Mouse (Mus musculus) forebrain, postnatal 0 days (tissue): ENCODE measurements around the gene Cdh26. TPM values are rescaled to one million over a fixed set of nuclear protein-coding genes. Genes with fewer than 3 reads are reported as not detected.

ENCODE experiments used
- ATAC-seq: fragments of 200-750 bp; cut with Nextera tagmentation; 2 replicates; pipeline ENCODE4 v1.8.0; 2017; ENCODE audit warnings: mild to moderate bottlenecking, moderate library complexity
- DNase-seq: peaks from one replicate; pipeline ENCODE4 v3.0.0-alpha.2; 2015
- H3K27ac ChIP-seq: fragments of 300-500 bp; sonication (generic); 2 replicates; pipeline ENCODE4 v1.5.1; 2014; ENCODE audit warnings: low read depth, mild to moderate bottlenecking, antibody characterized with exemption, low read length, moderate library complexity, mixed read lengths
- H3K27me3 ChIP-seq: fragments of 300-500 bp; sonication (generic); 2 replicates; pipeline ENCODE4 v1.6.1; 2014; ENCODE audit warnings: mild to moderate bottlenecking, low read length, mixed read lengths; ENCODE audit not compliant: insufficient read depth
- H3K36me3 ChIP-seq: fragments of 300-500 bp; sonication (generic); 2 replicates; pipeline ENCODE4 v1.6.1; 2014; ENCODE audit warnings: mild to moderate bottlenecking, moderate library complexity; ENCODE audit not compliant: insufficient read depth
- H3K4me1 ChIP-seq: fragments of 300-500 bp; sonication (generic); 2 replicates; pipeline ENCODE4 v1.6.1; 2014; ENCODE audit warnings: antibody characterized with exemption; ENCODE audit not compliant: insufficient read depth
- H3K4me2 ChIP-seq: fragments of 300-500 bp; sonication (generic); 2 replicates; pipeline ENCODE4 v1.6.1; 2014; ENCODE audit warnings: low read depth, mild to moderate bottlenecking, moderate library complexity
- H3K4me3 ChIP-seq: fragments of 300-500 bp; sonication (generic); 2 replicates; pipeline ENCODE4 v1.5.1; 2014; ENCODE audit warnings: low read depth, low read length, mixed read lengths
- H3K9ac ChIP-seq: fragments of 300-500 bp; sonication (generic); 2 replicates; pipeline ENCODE4 v1.6.1; 2014; ENCODE audit warnings: mild to moderate bottlenecking
- H3K9me3 ChIP-seq: fragments of 300-500 bp; sonication (generic); 2 replicates; pipeline ENCODE4 v1.6.1; 2016; ENCODE audit warnings: low read length
- CTCF ChIP-seq: sonication (generic); IDR thresholded peaks from 2 replicates; pipeline ENCODE4 v1.5.1; 2016; ENCODE audit warnings: antibody characterized with exemption, control low read depth, low read depth
- WGBS: fragments of 180-500 bp; shearing (Covaris S2); extraction: QIAGEN DNeasy Blood & Tissue Kit; methylation state at CpG from one replicate; pipeline ENCODE4 v1.1.7; 2014; 5-methylcytosine and 5-hydroxymethylcytosine counted together
- polyA plus RNA-seq: library from polyadenylated mRNA; unstranded; fragments of >200 nt; fragmentation: Nextera tagmentation; extraction: Ambion mirVana; gene quantifications from 2 replicates; pipeline ENCODE4 v1.2.1, GENCODE M21; 2015
- total RNA-seq: library from RNA; depleted of rRNA; stranded (reverse); fragments of >200 nt; gene quantifications from 2 replicates; pipeline ENCODE4 v1.2.3, GENCODE M21; 2014

Gene Cdh26
- total and polyA plus RNA-seq, 2 experiments from 2014 or later = 0.10 to 0.44 TPM

DNA sequence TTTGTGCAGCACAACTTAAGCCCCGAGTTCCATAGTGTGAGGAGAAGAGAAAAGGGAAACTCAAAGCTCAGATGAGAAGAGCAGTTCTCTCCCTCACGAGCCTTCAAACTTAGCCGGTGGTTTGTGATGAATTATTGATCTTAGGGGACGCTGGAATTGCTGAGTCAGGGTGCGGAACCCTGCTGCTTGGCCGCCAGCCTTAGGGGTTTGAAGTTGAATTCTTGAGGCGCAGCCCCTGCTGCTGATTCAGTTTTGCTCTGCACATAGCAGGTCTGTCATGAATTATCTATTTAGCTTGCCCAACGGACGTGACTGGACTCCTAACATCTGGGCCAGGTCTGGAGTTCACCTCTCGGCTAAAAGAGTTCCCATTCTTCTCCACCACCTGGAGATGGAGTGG, 53.1 kb downstream of the Cdh26 start:
- Histone ChIP-seq H3K27ac (no peak overlapping the region), H3K4me1 (no peaks in the 10 kb centered on the region), H3K4me3 (no peak overlapping the region), H3K4me2 (no peak overlapping the region), H3K27me3 (no peaks in the 10 kb centered on the region), H3K36me3 (no peaks in the 10 kb centered on the region), H3K9ac (no peak overlapping the region), H3K9me3 (no peaks in the 10 kb centered on the region)
- no peak for ATAC-seq
- DNase-seq = no peak
- WGBS = 55% methylated on average over 10 of the region's 10 CpGs
- no peak for TF ChIP-seq CTCF

DNA sequence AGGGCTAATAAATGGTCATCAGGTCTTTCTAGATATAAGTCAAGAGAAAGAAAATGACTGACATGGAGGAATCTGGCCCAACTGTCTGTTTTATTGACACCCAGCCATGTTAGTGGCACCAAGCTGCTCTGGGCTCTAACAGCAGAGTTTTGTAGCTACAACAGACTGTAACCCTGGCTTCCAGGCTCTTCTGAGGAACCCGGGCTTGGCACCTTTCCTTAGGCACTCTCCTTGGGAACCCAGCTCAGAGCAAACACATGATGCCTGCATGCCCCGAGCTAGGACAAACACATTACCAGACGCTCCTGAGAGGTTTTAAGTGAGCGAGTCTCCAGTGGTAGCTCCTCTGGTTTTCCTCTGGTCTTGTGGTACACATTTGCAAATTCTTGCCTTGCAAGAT, 57.9 kb downstream of the Cdh26 start:
- H3K4me1 ChIP-seq = no peaks in the 10 kb centered on the region
- H3K9ac ChIP-seq = no peak overlapping the region
- peak; percentile 50 for DNase-seq
- no peaks in the 10 kb centered on the region for H3K9me3 ChIP-seq
- H3K36me3 ChIP-seq = no peaks in the 10 kb centered on the region
- peak; percentile 65; the same call in 1 of the 2 replicates for ATAC-seq
- no peak overlapping the region for H3K4me2 ChIP-seq
- no peaks in the 10 kb centered on the region for H3K27me3 ChIP-seq
- no peak overlapping the region for H3K27ac ChIP-seq
- 65% methylated on average over 4 of the region's 4 CpGs for WGBS
- no peak overlapping the region for H3K4me3 ChIP-seq
- no peak for TF ChIP-seq CTCF

DNA sequence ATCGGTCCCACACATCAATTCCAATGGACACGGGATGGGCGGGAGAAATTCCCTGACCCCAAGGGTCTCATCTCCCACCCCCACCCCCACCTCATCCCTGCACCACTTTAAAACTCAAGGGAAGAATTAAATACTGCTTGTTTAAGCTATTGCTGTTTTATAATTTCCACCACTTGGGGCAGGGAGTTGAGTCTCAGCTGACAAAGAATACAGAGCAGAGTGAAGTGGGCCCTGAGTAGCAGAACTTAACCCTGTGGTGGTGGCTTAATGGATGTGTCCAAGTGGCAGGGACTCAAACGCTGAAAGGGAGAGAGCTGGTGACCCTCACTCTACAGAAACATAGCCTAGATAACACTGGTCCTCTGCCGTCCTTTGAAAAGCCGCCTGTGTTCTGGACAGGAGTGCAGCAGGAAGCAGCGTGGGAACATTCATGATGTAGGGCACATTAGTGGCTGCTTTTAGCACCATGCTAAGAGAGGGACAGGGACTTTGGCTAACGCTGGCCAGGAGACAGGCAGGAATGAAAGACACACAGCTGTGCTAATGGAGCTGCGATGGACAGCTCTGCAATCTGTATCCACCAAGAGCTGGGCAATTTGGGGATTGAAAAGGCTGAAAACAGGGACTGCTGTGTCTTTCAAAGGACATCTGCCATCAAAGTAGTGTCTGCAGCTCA, 60.1 kb downstream of the Cdh26 start:
- no peak for DNase-seq
- Histone ChIP-seq H3K36me3 (no peaks in the 10 kb centered on the region), H3K4me1 (no peaks in the 10 kb centered on the region), H3K4me2 (no peak overlapping the region), H3K27me3 (no peaks in the 10 kb centered on the region), H3K9ac (no peak overlapping the region), H3K27ac (no peak overlapping the region), H3K9me3 (no peaks in the 10 kb centered on the region), H3K4me3 (no peak overlapping the region)
- 61% methylated on average over 9 of the region's 9 CpGs for WGBS
- peak; percentile 35 for TF ChIP-seq CTCF
- ATAC-seq = peak; percentile 69

DNA sequence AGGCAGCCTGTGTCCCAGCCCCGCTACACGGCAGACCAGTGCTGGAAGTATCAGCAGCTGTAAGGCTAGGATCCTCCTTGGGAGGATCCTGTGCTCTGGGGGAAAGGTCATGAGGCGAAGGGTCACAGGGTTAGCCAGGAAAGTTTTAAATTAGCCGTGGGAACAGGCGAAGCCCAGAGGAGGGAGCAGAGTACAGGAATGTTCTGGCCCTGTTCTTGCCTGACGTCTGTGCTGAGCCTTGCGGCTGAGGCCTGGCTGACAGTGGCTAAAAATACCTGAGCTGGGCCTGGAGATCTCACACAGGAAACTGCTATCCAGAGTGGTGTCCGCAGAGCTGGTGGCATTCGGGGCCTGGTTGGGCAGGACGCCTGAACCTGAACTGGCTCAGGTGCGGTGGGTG, 63.7 kb downstream of the Cdh26 start:
- no peak for ATAC-seq
- Histone ChIP-seq H3K27me3 (no peaks in the 10 kb centered on the region), H3K27ac (no peak overlapping the region), H3K4me1 (no peaks in the 10 kb centered on the region), H3K9me3 (no peaks in the 10 kb centered on the region), H3K9ac (no peak overlapping the region), H3K36me3 (no peaks in the 10 kb centered on the region), H3K4me3 (no peak overlapping the region), H3K4me2 (no peak overlapping the region)
- DNase-seq = no peak
- 72% methylated on average over 11 of the region's 11 CpGs for WGBS
- no peak for TF ChIP-seq CTCF

DNA sequence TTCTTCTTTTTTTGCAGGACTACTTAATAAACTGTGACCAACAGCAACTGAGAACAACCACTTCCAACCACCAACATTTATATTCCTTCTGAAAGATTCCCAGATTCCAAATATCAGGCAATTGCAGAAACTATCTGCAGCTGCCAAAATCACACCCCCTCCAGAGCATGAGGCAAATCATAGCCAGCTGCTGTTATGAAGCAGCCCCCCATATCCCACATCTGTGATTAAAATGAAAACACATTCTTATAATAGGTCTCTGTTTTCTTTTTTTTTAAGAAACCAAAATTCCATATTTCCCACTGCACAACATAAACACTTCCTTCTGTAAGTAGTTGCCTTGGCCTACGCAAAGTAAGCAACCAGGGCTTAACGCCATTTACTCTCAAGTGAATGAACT, 65.5 kb downstream of the Cdh26 start:
- DNase-seq = no peak
- WGBS = 92% methylated on average over 2 of the region's 2 CpGs

DNA sequence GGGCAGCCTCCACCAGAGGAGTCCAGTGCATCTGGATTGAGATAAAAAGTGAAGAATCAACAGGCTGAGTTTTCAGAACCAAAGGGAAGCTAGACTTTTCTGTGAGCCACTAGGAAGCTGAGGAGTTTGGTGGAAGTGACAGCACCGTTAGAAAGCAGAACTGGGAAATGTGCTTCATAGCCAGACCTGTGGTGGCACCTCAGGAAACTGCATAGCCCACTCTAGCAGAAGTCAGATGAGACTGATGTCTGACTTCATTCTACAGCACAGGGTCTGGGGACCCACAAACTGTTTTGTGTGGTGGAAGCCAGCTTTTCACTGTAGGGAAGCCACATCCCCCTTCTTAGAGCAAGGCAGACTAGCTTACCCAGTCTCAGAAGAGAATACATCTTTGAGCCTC, 67.6 kb downstream of the Cdh26 start:
- no peaks in the 10 kb centered on the region for H3K36me3 ChIP-seq
- H3K9me3 ChIP-seq = no peaks in the 10 kb centered on the region
- no peak for DNase-seq
- no peaks in the 10 kb centered on the region for H3K27me3 ChIP-seq
- no peak for TF ChIP-seq CTCF
- H3K27ac ChIP-seq = no peak overlapping the region
- H3K4me2 ChIP-seq = no peak overlapping the region
- no peaks in the 10 kb centered on the region for H3K4me1 ChIP-seq
- WGBS = 83% methylated on average over 1 of the region's 1 CpGs
- H3K9ac ChIP-seq = no peak overlapping the region
- ATAC-seq = no peak
- H3K4me3 ChIP-seq = no peak overlapping the region

More for the DNA sequence above, 65.5 kb downstream of the Cdh26 start:
- no peak overlapping the region for H3K9ac ChIP-seq
- ATAC-seq = no peak
- no peaks in the 10 kb centered on the region for H3K4me1 ChIP-seq
- no peak overlapping the region for H3K27ac ChIP-seq
- no peak for TF ChIP-seq CTCF
- H3K36me3 ChIP-seq = no peaks in the 10 kb centered on the region
- H3K9me3 ChIP-seq = no peaks in the 10 kb centered on the region
- no peak overlapping the region for H3K4me2 ChIP-seq
- no peak overlapping the region for H3K4me3 ChIP-seq
- H3K27me3 ChIP-seq = no peaks in the 10 kb centered on the region

DNA sequence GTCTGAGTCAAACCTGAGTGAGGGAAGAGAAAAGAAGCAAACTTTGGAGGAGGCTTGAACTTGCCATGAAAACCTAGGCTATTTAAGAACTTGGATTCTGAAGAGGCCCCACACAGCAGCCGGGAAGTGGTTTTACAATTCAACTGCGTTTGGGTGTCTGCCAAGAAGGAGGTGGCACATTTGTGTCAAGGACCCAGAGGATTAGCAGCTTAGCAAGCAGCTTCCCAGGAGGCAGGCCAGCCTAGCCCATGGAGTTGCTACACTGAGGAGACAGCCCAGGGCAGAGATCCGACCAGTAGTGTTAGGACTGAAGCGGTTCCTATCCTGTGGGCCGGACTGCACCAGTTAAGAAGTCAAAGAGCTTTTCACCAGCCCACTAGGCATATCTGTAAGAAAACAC, 68.1 kb downstream of the Cdh26 start:
- WGBS = 32% methylated on average over 5 of the region's 5 CpGs
- peak; percentile 76 for DNase-seq
- Histone ChIP-seq H3K4me3 (no peak overlapping the region), H3K36me3 (no peaks in the 10 kb centered on the region), H3K27ac (no peak overlapping the region), H3K4me1 (no peaks in the 10 kb centered on the region), H3K4me2 (no peak overlapping the region), H3K9me3 (no peaks in the 10 kb centered on the region), H3K9ac (no peak overlapping the region), H3K27me3 (no peaks in the 10 kb centered on the region)
- no peak for TF ChIP-seq CTCF
- ATAC-seq = peak; percentile 66; the same call in 1 of the 2 replicates
